In genomic region chr9:58928103-58928502, GRCm38 (mm10) we compare ENCODE assay signal across 10 mouse cellular contexts.
DNase-seq lines count a peak whose midpoint lies in the region; ATAC-seq and TF ChIP-seq lines count a peak whose summit lies in the region.
"Had no signal": no experiment of that assay in that cellular context is flagged by ENCODE, and none has a peak within 500 bp of the region (broad histone marks: within the 10 kb centered on the region; RNA-seq: fewer than 3 reads in every experiment).

No protein-coding gene starts in this region.

- TF ChIP-seq CTCF in bone marrow, adult 2 months (IDR thresholded peaks at IDR 0.05; ENCODE audit: control insufficient read depth, insufficient read depth, low read length) = 0 out of 2 replicates have a peak, but pooled peaks have one; percentile 15

- no peak overlapping the region for H3K4me3 ChIP-seq in bone marrow, adult 2 months (replicated peaks; ENCODE audit: control insufficient read depth, low read depth, low read length)
- H3K4me3 ChIP-seq: embryonic facial prominence, embryonic 15.5 days; liver, embryonic 13.5 days had no signal

- TF ChIP-seq POLR2A in bone marrow, adult 2 months (IDR thresholded peaks at IDR 0.05; ENCODE audit: borderline replicate concordance, control insufficient read depth, low read depth, low read length) = no peak

- H3K27ac ChIP-seq in bone marrow, adult 2 months (ENCODE audit: control insufficient read depth, insufficient read depth, low read depth, low read length, poor library complexity) = no peak overlapping the region
- H3K27ac ChIP-seq: embryonic facial prominence, embryonic 15.5 days; liver, embryonic 13.5 days had no signal

- ATAC-seq in CD4-positive, CD25-positive, alpha-beta regulatory T cell, adult 4 months = no peak

- 21% methylated on average over 1 of the region's 1 CpGs for WGBS in bone marrow, adult 2 months

- peak; percentile 67 for DNase-seq in CD4-positive, CD25-positive, alpha-beta regulatory T cell, adult 2 months (ENCODE audit: low read depth, low spot score)
- DNase-seq in layer of hippocampus, adult 11-12 months (ENCODE audit: low spot score) = peak; percentile 66
- no peak for DNase-seq in layer of hippocampus, adult 8-10 months (ENCODE audit: low spot score in 2 of 2)
- peak; percentile 19 to 22 for DNase-seq in heart, postnatal 36 days
- DNase-seq in lung, postnatal 36 days = peak; percentile 78
- DNase-seq in adipocyte (ENCODE audit: low spot score) = no peak
- DNase-seq: liver, embryonic 13.5 days had no signal

- intact Hi-C loops in heart, postnatal 36 days (cut with DNase I) = loop anchor here (2.0 to 5.0 kb wide), 2 partner anchors 217 to 391 kb away; no protein-coding TSS in a partner anchor

- no peaks in the 10 kb centered on the region for H3K4me1 ChIP-seq in bone marrow, adult 2 months (ENCODE audit: control insufficient read depth, insufficient read depth, low read length)
- H3K4me1 ChIP-seq: embryonic facial prominence, embryonic 15.5 days; liver, embryonic 13.5 days had no signal

Comparison
In these comparisons a context has a peak if more than half of its experiments do, and no peak if none do; other contexts are left out.
1. DNase-seq: peak in CD4-positive, CD25-positive, alpha-beta regulatory T cell, adult 2 months (single experiment), layer of hippocampus, adult 11-12 months (single experiment), heart, postnatal 36 days (2 of 2) and lung, postnatal 36 days (single experiment); none in layer of hippocampus, adult 8-10 months (0 of 2) and adipocyte (single experiment).